Mouse (Mus musculus) liver, adult 2 months (tissue): ENCODE measurements around the gene Gucy1a1.

Experiments
- CTCF ChIP-seq: fragments of 200-500 bp; IDR thresholded peaks from 2 replicates; pipeline ENCODE4 v1.5.1; 2011; ENCODE audit warnings: low read depth, low read length, control low read depth
- POLR2A ChIP-seq: fragments of 200-500 bp; IDR thresholded peaks from 2 replicates; pipeline ENCODE4 v1.6.1; 2011; ENCODE audit warnings: low read length, control low read depth; ENCODE audit not compliant: insufficient read depth; ENCODE audit errors: extremely low read depth

GRCm38 (mm10) chr3:82144725-82145125 lies 864 bp downstream of the Gucy1a1 start:
- TF ChIP-seq POLR2A (no peak), CTCF (no peak)
